Mouse (Mus musculus): ENCODE measurements around the gene Wfdc15b. TPM values are rescaled to one million over a fixed set of nuclear protein-coding genes. Genes with fewer than 3 reads are reported as not detected.
"Not testable (repeated sequence)": the region's sequence is repeated elsewhere in the genome, so short reads cannot be mapped to it uniquely, and the experiment has no call there.

The Wfdc15b gene
- not detected in 2 replicates for polyA plus RNA-seq (2016; fragmentation: Nextera tagmentation; extraction: Ambion mirVana)

DNA sequence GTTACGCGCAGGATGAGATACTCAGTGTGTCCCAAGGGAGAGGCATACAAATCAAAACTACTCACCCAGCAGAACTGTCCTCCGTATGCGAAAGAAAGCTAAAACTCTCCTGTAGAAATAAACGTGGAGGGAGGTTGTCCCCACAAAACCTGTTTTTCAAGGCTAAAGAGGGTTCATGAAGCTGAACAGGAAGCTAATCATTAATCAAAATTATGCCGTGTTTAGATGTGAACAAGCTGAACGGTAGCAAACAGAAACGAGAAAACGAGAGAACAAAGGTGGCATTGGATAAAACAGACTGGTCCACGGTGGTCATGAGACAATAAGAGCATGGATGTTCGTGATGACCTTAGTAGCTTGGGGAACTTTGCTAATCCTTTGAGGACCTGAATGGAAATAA lies at the start of gene Wfdc15b:
Wfdc15b (minus strand) TSS at position 139 of the 400 bp plus-strand sequence.
- Histone ChIP-seq H3K9me3 (no peaks in the 10 kb centered on the region), H3K27me3 (ENCODE audit: insufficient read depth, poor library complexity, severe bottlenecking) (no peaks in the 10 kb centered on the region), H3K4me1 (replicated peaks) (no peaks in the 10 kb centered on the region), H3K4me3 (no peak within 1 kb of the TSS), H3K36me3 (no peaks in the 10 kb centered on the region), H3K27ac (no peak within 1 kb of the TSS)
- 83% methylated on average over 11 of the region's 11 CpGs for whole genome bisulfite sequencing
- DNase-seq (ENCODE audit: low spot score) = no peak

DNA sequence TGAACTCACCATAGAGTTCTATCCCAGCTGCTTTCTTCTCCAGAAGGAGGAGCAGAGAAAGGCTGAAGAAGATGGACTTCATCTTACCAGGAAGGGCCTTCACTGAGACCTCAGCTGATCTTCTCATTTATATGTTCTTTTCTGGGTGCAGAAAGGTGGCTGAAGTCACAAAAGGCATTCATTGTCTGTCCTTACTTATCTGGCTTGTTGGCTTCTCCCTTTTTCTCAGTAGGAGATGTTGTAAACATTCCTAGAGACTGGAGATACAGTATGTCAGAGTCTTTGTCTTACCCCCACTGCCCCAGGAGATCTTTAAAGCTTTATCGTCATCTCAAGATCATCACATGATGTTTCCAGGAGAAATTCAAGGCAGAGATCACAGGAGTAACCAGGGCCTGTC lies 35.1 kb upstream of the Wfdc15b start, which contains the start of gene Svs3b:
Svs3b (minus strand) TSS at position 101 of the 400 bp plus-strand sequence.
- H3K27ac ChIP-seq; H3K27me3 ChIP-seq (ENCODE audit: insufficient read depth, poor library complexity, severe bottlenecking); H3K9me3 ChIP-seq; H3K36me3 ChIP-seq; H3K4me1 ChIP-seq (replicated peaks); DNase-seq (ENCODE audit: low spot score); H3K4me3 ChIP-seq: not testable (repeated sequence)
- WGBS = 89% methylated on average over 1 of the region's 1 CpGs

DNA sequence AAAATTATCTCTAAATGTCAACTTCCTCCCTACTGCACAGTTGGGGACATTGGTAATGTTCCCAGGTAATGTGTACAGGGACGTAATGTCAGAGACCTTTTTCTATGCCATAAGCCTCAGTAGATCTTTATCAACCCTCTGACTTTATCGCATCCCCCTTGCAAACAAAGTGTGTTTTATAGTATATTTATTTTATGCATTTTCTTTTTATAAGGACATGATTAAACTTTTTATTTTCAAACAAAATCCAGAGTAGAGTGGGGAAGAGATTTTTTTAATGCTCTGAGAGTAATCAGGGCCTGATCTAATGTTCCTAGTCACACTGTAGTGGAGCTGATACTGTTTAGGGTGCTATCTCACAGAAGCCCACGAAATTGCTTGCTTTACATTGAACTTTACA lies 16.9 kb upstream of the Wfdc15b start, which contains the start of gene Svs2:
Svs2 (minus strand) TSS at position 101 of the 400 bp plus-strand sequence.
- Histone ChIP-seq H3K4me1 (replicated peaks) (no peaks in the 10 kb centered on the region), H3K27me3 (ENCODE audit: insufficient read depth, poor library complexity, severe bottlenecking) (no peaks in the 10 kb centered on the region), H3K4me3 (no peak within 1 kb of the TSS), H3K36me3 (no peaks in the 10 kb centered on the region), H3K9me3 (no peaks in the 10 kb centered on the region), H3K27ac (no peak within 1 kb of the TSS)
- DNase-seq (ENCODE audit: low spot score) = no peak
- 92% methylated on average over 3 of the region's 3 CpGs for WGBS

DNA sequence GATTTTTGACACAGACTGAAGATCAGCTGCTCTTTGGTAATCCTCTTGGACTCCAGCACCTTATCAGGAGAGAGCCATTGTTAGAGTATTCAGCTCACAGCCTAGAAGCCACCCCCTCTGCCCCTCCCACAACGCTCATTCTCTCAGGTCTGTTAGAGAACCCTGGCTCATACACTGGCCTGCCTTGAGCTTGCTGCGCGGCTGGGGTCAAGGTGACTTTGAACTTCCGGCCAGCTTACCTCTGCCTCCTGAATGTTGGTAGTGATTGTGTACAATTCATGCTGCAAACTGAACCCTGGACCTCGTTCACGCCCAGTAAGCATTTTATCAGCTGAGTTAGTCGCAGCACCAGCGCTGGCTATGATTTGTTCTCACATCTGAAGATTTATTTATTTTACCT lies 11.2 kb upstream of the Wfdc15b start:
- no peak overlapping the region for H3K27ac ChIP-seq
- H3K4me1 ChIP-seq (replicated peaks) = no peaks in the 10 kb centered on the region
- DNase-seq (ENCODE audit: low spot score) = no peak
- 93% methylated on average over 8 of the region's 8 CpGs for WGBS
- no peaks in the 10 kb centered on the region for H3K9me3 ChIP-seq
- H3K27me3 ChIP-seq (ENCODE audit: insufficient read depth, poor library complexity, severe bottlenecking) = no peaks in the 10 kb centered on the region
- no peaks in the 10 kb centered on the region for H3K36me3 ChIP-seq
- H3K4me3 ChIP-seq = no peak overlapping the region

DNA sequence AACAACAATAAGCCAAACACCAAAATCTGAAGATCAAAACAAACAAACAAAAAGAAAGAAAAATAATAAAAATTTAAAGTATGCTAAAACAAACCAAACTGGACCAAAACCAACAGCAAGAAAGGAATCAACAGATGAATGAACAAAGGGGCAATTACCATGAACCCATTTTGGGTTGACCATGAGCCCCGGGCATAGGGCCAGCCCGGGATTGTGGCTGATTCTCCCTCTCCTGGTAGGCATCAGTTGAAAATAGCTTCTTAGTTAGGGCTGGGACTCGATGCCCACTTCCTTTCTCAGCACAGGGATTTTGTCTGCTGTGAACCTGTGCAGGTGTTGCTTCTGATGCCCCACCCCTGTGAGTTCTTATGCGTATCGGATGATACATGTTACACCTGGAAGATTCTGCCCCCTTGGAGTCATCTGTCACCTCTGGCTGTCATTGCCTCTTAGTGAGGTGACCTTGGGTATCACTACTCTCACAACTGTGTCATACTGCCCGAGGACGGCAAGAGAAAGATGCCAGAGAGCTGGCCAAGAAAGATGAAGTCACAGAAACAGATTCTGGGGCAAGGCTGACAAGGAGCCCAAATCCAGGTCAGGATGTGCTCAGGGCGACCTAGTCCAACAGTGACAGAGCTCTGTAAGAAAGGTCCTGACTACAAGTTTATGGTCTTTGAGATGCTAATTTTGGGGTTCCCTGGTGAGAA lies 7.1 kb upstream of the Wfdc15b start:
- H3K36me3 ChIP-seq = no peaks in the 10 kb centered on the region
- no peak for DNase-seq (ENCODE audit: low spot score)
- WGBS = 87% methylated on average over 8 of the region's 8 CpGs
- H3K4me3 ChIP-seq = no peak overlapping the region
- H3K27me3 ChIP-seq (ENCODE audit: insufficient read depth, poor library complexity, severe bottlenecking) = no peaks in the 10 kb centered on the region
- H3K27ac ChIP-seq = no peak overlapping the region
- no peaks in the 10 kb centered on the region for H3K4me1 ChIP-seq (replicated peaks)
- H3K9me3 ChIP-seq = no peaks in the 10 kb centered on the region

DNA sequence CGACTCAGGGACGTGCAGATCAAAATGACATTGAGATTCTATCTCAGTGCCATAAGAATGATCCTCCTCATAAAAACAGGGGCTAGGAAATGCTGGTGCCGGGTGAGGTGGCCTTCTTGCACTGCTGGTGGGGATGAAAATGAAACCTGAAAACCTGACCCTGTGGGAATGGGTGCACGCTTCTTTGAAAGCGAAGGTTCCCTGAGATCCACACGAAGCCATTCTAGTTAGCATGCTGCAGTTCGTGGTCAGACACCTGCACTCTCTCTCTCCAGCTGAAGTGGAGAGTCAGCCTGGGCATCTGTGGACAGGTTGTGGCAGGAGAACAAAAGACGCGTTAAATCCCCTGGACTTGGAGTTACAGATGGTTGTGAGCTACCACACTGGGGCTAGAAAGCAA lies 2.2 kb downstream of the Wfdc15b start:
- Histone ChIP-seq H3K4me1 (replicated peaks) (no peaks in the 10 kb centered on the region), H3K27me3 (ENCODE audit: insufficient read depth, poor library complexity, severe bottlenecking) (no peaks in the 10 kb centered on the region), H3K4me3 (no peak overlapping the region), H3K36me3 (no peaks in the 10 kb centered on the region), H3K27ac (no peak overlapping the region), H3K9me3 (no peaks in the 10 kb centered on the region)
- DNase-seq (ENCODE audit: low spot score) = no peak
- WGBS = 89% methylated on average over 9 of the region's 9 CpGs

DNA sequence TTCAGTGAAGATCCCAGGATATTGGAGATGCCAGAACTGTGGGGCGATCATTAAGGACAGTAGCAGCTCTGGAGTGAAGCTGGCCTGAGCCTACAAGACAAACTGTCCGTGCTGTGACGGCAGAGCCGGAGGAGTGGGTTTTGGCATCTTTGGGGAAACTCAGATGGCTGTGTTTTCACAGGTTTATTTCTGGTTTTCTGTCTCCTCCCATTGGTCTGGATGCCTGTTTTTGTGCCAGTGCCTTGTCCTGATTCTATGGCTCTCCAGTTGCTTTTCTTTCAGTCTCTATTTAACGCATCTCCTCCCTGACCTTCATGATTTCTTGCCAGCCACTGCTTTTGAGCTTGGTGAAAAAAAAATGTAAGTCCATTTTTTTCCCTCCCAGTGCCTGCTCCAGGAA lies 8.7 kb downstream of the Wfdc15b start:
- H3K27me3 ChIP-seq (ENCODE audit: insufficient read depth, poor library complexity, severe bottlenecking) = no peaks in the 10 kb centered on the region

DNA sequence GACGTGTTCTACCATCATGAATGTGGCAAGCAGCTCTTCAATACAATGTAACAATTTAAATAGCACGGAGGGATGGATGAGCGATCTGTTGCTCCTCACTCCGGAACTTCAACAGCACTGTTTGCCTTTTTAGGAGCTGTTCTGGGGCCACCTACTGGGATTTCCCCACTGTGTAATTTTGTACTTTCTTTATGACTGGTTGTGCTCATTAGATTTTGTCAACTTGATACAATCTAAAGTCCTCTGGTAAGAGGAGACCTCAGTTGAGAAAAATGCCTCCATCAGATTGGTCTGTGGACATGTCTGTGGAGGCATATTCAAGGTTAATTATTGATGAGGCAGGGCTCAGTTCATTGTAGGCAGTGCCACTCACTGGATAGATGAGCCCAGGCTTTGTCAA lies 10.6 kb downstream of the Wfdc15b start:
- no peaks in the 10 kb centered on the region for H3K27me3 ChIP-seq (ENCODE audit: insufficient read depth, poor library complexity, severe bottlenecking)
- no peaks in the 10 kb centered on the region for H3K4me1 ChIP-seq (replicated peaks)
- no peak overlapping the region for H3K4me3 ChIP-seq
- WGBS = 87% methylated on average over 4 of the region's 4 CpGs
- no peaks in the 10 kb centered on the region for H3K36me3 ChIP-seq
- no peaks in the 10 kb centered on the region for H3K9me3 ChIP-seq
- no peak for DNase-seq (ENCODE audit: low spot score)
- H3K27ac ChIP-seq = no peak overlapping the region

More for the DNA sequence above, 8.7 kb downstream of the Wfdc15b start:
- DNase-seq (ENCODE audit: low spot score) = no peak
- no peaks in the 10 kb centered on the region for H3K4me1 ChIP-seq (replicated peaks)
- no peak overlapping the region for H3K4me3 ChIP-seq
- no peaks in the 10 kb centered on the region for H3K9me3 ChIP-seq
- no peaks in the 10 kb centered on the region for H3K36me3 ChIP-seq
- no peak overlapping the region for H3K27ac ChIP-seq
- 84% methylated on average over 5 of the region's 5 CpGs for WGBS

DNA sequence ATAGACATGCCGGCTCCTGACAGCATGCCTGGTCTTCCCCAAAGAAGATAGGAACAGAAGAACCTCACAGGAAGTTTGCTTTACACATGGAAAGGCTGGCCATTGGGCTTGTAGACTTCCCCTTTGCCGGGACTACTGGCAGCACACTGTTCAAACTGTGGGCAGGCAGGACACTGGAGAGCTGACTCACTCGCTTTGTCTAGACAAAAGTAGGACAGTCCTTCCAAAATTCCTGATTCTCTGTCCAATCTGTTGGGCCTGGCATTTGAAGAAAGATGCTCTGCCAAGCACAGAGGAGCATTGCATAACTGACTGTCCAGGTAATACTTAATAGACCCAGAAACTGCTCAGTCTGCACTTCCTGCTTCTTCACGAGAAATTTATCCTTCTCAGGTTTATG lies 14.8 kb downstream of the Wfdc15b start:
- H3K36me3 ChIP-seq = no peaks in the 10 kb centered on the region
- 84% methylated on average over 4 of the region's 4 CpGs for WGBS
- H3K4me3 ChIP-seq = no peak overlapping the region
- no peaks in the 10 kb centered on the region for H3K27me3 ChIP-seq (ENCODE audit: insufficient read depth, poor library complexity, severe bottlenecking)
- no peaks in the 10 kb centered on the region for H3K9me3 ChIP-seq
- H3K27ac ChIP-seq = no peak overlapping the region
- DNase-seq (ENCODE audit: low spot score) = no peak
- H3K4me1 ChIP-seq (replicated peaks) = no peaks in the 10 kb centered on the region

DNA sequence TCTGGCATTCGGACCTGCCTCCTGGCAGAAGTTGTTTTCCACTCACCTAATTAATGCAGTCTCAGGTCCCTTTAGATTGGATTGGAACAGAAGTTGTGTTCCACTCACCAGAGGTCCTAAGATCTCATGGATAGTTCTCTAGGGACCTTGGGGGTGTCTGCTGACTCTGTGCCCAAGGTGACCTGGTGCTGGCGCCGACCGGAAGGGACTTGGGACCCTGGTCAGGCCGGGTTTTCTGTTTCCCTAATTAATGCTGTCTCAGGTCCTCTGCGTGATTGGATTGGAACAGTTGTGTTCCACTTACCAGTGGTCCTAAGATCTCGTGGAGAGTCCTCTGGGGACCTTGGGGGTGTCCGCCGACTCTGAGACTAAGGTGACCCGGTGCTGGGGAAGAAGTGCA lies 15.4 kb downstream of the Wfdc15b start:
- not testable (repeated sequence) for DNase-seq (ENCODE audit: low spot score); H3K9me3 ChIP-seq; H3K4me3 ChIP-seq; H3K27me3 ChIP-seq (ENCODE audit: insufficient read depth, poor library complexity, severe bottlenecking); H3K36me3 ChIP-seq; H3K27ac ChIP-seq; H3K4me1 ChIP-seq (replicated peaks)
- WGBS = 90% methylated on average over 10 of the region's 10 CpGs

DNA sequence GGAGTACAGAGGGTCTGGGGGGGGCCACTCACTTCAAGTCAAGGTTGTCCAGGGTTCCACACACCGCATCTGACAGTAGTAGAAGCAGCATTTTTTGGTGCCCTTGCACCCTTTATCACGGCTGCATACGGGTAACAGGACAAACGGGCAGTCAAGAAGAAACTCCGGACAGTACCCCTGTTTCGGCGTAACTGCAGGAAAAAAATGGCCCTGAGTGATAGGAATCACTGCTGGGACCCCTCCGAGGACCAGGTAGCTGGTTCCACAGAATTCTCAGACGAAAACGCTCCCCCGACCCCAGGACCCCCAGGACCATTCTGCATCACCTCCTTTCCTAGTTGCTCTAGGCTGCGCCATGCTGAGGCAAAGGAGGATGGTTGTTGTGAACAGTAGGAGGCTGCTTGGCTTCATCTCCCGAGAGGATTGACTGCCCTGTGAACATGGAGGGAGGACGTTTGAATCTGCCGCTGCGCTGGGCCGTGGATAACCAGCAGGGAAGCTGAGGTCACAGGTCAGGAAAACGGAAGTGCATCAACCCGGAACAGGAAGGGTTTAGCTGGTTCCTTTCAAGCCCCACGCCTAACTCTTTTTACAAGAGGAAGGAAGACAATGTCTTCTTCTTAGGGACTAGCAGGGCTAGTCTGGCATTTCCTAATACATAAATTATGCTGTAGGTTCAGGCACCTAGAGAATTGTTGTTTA lies 21.7 kb downstream of the Wfdc15b start, which contains the start of gene Wfdc15a:
Wfdc15a (minus strand) TSS at position 505 of the 702 bp plus-strand sequence.
- WGBS = 74% methylated on average over 20 of the region's 20 CpGs
- Histone ChIP-seq H3K9me3 (no peaks in the 10 kb centered on the region), H3K27me3 (ENCODE audit: insufficient read depth, poor library complexity, severe bottlenecking) (no peaks in the 10 kb centered on the region), H3K4me3 (no peak within 1 kb of the TSS), H3K27ac (no peak within 1 kb of the TSS), H3K36me3 (no peaks in the 10 kb centered on the region), H3K4me1 (replicated peaks) (no peaks in the 10 kb centered on the region)
- no peak for DNase-seq (ENCODE audit: low spot score)

DNA sequence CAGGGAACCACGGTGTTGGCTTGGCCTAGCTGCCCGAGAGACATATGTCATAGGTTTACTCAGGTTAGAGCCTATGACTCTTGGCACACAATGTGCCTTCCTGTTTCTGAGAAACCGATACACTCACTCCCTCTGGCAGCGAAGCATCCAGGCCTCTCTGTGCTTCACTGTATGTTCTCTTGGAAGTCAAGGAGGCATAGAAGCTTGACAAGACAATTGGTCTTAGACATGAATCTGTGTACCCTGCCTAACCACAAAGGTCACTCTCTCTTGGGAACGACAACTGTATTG lies 24.8 kb downstream of the Wfdc15b start:
- Histone ChIP-seq H3K9me3 (no peaks in the 10 kb centered on the region), H3K27me3 (ENCODE audit: insufficient read depth, poor library complexity, severe bottlenecking) (no peaks in the 10 kb centered on the region), H3K4me3 (no peak overlapping the region), H3K27ac (no peak overlapping the region), H3K36me3 (no peaks in the 10 kb centered on the region), H3K4me1 (replicated peaks) (no peaks in the 10 kb centered on the region)
- 87% methylated on average over 5 of the region's 5 CpGs for WGBS
- no peak for DNase-seq (ENCODE audit: low spot score)

DNA sequence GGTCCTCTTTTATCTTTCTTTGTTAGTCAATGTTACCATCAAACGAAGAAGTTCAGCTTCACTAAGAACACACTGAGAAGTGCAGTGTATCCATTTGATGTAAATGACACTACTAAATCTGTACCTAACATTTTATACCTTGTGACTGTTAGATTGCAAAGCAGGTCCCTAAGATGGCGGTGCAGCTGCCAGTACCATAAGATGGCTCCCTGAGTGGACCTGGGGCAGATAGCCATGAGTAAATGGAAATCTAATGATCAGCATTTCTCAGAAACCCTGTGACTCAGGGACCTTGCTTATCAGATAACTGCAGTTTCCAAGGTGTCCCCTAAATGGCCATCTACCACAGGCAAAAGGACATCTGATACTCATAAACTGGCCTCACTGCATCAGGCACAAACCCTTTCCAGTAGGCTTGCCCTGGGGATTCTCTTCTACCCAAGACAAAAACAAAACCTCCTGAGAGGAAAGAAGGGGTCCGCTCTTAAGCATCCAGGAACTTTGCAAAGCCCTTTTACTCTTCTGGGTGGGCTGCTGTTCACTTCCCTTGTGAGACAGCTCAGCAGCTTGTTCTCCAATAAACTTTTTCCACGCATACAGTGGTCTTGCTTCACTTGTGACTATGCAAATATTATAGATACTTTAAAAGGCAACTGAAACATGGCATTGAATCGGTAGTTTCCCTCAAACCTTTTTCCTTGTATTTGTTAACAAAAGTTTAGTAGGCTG lies 25.3 kb downstream of the Wfdc15b start:
- Histone ChIP-seq H3K27ac (no peak overlapping the region), H3K36me3 (no peaks in the 10 kb centered on the region), H3K27me3 (ENCODE audit: insufficient read depth, poor library complexity, severe bottlenecking) (0 out of 2 replicates have a peak, but pooled peaks cover under 1% of the 10 kb centered on the region), H3K4me3 (no peak overlapping the region), H3K9me3 (no peaks in the 10 kb centered on the region), H3K4me1 (replicated peaks) (no peaks in the 10 kb centered on the region)
- DNase-seq (ENCODE audit: low spot score) = no peak
- 91% methylated on average over 5 of the region's 5 CpGs for WGBS

All from hindbrain, embryonic 10.5 days (tissue).